Mouse (Mus musculus): ENCODE measurements around the gene Slc35a3. TPM values are rescaled to one million over a fixed set of nuclear protein-coding genes. Genes with fewer than 3 reads are reported as not detected.

Gene Slc35a3
- polyA plus RNA-seq, 1 experiment from 2014 or later: 7.9 TPM

DNA sequence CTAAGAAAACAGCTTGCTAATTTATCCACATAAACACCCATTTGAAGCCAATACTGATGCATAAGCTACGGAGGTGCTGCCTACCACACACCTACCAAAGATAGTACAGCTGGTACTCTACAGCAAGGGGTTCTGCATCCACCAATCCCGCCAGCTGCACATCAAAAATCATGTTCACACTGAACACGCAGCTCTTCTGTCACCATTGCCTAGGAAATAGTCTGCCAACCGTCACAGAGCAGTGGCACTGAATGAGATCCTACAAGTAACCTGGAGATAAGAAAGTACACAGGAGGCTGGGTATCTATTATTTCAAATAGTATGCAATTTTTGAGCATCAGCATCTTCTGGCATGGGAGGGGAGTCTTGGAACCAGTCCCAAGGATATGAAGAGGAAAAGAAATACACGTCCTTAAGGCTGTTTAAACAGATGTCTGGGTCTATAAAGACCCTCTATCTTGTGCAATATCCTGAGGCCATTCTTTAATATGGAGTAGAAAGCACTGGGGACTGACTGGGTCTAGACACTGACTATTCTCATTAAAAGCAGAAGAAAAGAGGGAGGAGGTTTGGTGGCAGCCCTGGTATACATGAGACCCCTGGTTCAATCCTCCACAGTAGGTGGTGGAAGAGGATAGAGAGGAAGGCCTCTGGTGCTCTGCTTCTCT, 59.2 kb downstream of the Slc35a3 start:
- DNase-seq (peak; percentile 17), ATAC-seq (ENCODE audit: low FRiP score, low TSS enrichment) (no peak)
- H3K36me3 ChIP-seq (ENCODE audit: control insufficient read depth, insufficient read depth, low read length): peaks cover 5% of the 10 kb centered on the region; the same call in 1 of the 2 replicates
- no peaks in the 10 kb centered on the region for H3K9me3 ChIP-seq (ENCODE audit: control insufficient read depth, low read length)
- no peak overlapping the region for H3K9ac ChIP-seq (replicated peaks; ENCODE audit: low read length)
- no peaks in the 10 kb centered on the region for H3K27me3 ChIP-seq (ENCODE audit: control insufficient read depth, insufficient read depth, low read length)
- no peak overlapping the region for H3K4me2 ChIP-seq (ENCODE audit: low read length)
- no peak overlapping the region for H3K27ac ChIP-seq (replicated peaks; ENCODE audit: low read depth, low read length)
- H3K4me1 ChIP-seq (ENCODE audit: control insufficient read depth, insufficient read depth, low read length): 0 out of 2 replicates have a peak, but pooled peaks cover 7% of the 10 kb centered on the region
- WGBS: 70% methylated on average over 5 of the region's 5 CpGs
- H3K4me3 ChIP-seq (replicated peaks; ENCODE audit: low read depth, low read length): no peak overlapping the region

DNA sequence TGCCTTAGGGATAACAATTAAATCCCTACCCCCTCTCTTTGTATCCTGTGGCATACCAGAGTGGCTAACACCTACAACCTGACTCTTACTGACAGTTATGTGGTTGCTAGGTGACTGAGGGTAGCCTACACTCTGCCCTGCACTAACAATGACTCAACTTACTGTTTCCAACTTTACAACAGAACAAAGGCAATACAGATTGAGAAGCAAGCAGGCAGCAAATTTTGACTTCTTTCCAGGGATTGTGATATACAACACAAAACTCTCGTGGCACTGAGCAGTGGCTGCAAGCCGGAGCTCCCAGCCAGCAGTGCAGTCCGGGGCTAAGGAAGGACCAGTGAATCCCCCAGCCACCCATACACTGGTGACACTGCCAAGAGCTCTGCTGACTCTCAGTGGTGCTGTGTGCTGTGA, 60.6 kb downstream of the Slc35a3 start:
- Histone ChIP-seq H3K9ac (replicated peaks; ENCODE audit: low read length) (no peak overlapping the region), H3K27ac (replicated peaks; ENCODE audit: low read depth, low read length) (no peak overlapping the region), H3K9me3 (ENCODE audit: control insufficient read depth, low read length) (no peaks in the 10 kb centered on the region), H3K27me3 (ENCODE audit: control insufficient read depth, insufficient read depth, low read length) (no peaks in the 10 kb centered on the region), H3K4me3 (replicated peaks; ENCODE audit: low read depth, low read length) (no peak overlapping the region), H3K4me1 (ENCODE audit: control insufficient read depth, insufficient read depth, low read length) (0 out of 2 replicates have a peak, but pooled peaks cover 3% of the 10 kb centered on the region), H3K36me3 (ENCODE audit: control insufficient read depth, insufficient read depth, low read length) (peaks cover 11% of the 10 kb centered on the region; the same call in 1 of the 2 replicates), H3K4me2 (ENCODE audit: low read length) (no peak overlapping the region)
- no peak for DNase-seq
- 76% methylated on average over 3 of the region's 3 CpGs for WGBS
- no peak; the same call in 1 of the 2 replicates for ATAC-seq (ENCODE audit: low FRiP score, low TSS enrichment)

DNA sequence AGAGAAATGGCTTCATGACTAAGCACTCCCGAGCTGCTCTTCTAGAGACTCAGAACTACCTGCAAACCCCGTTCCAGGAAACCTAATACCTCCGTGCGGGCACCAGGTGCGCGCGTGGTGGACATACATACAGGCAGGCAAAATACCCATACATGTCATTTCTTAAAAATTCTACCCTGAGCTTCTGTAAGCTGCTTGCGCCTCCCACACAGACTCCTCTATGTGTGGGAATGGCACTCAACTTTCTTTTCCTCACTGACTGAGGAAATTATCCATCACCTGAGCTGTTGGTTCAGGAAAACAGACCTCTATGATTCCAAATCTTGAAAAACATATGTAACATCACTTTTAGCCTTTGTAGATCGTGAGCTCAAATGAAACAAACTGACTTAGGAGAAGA, 61.9 kb downstream of the Slc35a3 start:
- no peak overlapping the region for H3K27ac ChIP-seq (replicated peaks; ENCODE audit: low read depth, low read length)
- H3K9ac ChIP-seq (replicated peaks; ENCODE audit: low read length): no peak overlapping the region
- H3K4me3 ChIP-seq (replicated peaks; ENCODE audit: low read depth, low read length): no peak overlapping the region
- WGBS: 96% methylated on average over 9 of the region's 9 CpGs
- DNase-seq (no peak), ATAC-seq (ENCODE audit: low FRiP score, low TSS enrichment) (no peak)
- no peaks in the 10 kb centered on the region for H3K4me1 ChIP-seq (ENCODE audit: control insufficient read depth, insufficient read depth, low read length)
- no peaks in the 10 kb centered on the region for H3K27me3 ChIP-seq (ENCODE audit: control insufficient read depth, insufficient read depth, low read length)
- no peaks in the 10 kb centered on the region for H3K9me3 ChIP-seq (ENCODE audit: control insufficient read depth, low read length)
- peaks cover 24% of the 10 kb centered on the region for H3K36me3 ChIP-seq (ENCODE audit: control insufficient read depth, insufficient read depth, low read length)
- H3K4me2 ChIP-seq (ENCODE audit: low read length): no peak overlapping the region

DNA sequence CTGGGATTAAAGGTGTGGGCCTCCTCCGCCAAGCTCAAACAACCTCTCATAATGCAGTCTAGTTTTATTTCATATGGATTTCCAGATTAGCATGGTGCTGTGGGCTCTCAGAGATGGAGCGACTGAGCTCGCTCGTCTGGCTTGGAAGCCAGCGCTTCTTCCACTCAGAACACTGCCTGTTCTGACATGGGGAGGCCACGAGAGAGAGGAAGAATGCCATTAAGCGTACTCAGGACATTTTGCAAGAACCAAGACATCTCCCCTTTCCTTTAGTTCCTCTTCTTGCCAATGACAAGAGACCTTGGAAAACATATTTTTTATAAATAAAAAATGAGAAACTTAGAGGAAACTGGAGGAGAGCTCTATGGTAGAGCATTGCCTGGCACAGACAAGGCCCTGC, 63.8 kb downstream of the Slc35a3 start:
- H3K4me3 ChIP-seq (replicated peaks; ENCODE audit: low read depth, low read length): no peak overlapping the region
- ATAC-seq (ENCODE audit: low FRiP score, low TSS enrichment) (no peak), DNase-seq (no peak)
- H3K9me3 ChIP-seq (ENCODE audit: control insufficient read depth, low read length): no peaks in the 10 kb centered on the region
- WGBS: 94% methylated on average over 7 of the region's 7 CpGs
- H3K4me1 ChIP-seq (ENCODE audit: control insufficient read depth, insufficient read depth, low read length): no peaks in the 10 kb centered on the region
- H3K27ac ChIP-seq (replicated peaks; ENCODE audit: low read depth, low read length): no peak overlapping the region
- H3K36me3 ChIP-seq (ENCODE audit: control insufficient read depth, insufficient read depth, low read length): peaks cover 37% of the 10 kb centered on the region
- H3K27me3 ChIP-seq (ENCODE audit: control insufficient read depth, insufficient read depth, low read length): no peaks in the 10 kb centered on the region
- no peak overlapping the region for H3K9ac ChIP-seq (replicated peaks; ENCODE audit: low read length)
- no peak overlapping the region for H3K4me2 ChIP-seq (ENCODE audit: low read length)

DNA sequence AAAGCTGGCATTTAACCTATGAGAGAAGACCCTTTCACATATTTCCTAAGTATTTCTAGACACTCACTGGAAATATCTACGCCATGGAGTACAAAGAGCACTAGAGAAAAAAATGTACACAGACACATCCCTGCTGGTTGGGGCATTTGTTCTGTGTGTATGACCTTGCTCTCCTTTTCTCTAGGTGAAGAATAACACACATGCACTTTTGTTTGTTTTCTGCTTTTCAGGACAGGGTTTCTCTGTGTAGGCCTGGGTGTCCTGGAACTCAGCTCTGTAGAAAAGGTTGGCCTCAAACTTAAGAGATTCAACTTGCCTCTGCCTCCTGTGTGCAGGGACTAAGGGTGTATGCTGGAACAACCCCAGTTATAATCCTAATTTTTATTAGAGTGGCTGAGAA, 66.2 kb downstream of the Slc35a3 start:
- 97% methylated on average over 1 of the region's 1 CpGs for WGBS
- Histone ChIP-seq H3K4me1 (ENCODE audit: control insufficient read depth, insufficient read depth, low read length) (no peaks in the 10 kb centered on the region), H3K27me3 (ENCODE audit: control insufficient read depth, insufficient read depth, low read length) (no peaks in the 10 kb centered on the region), H3K9me3 (ENCODE audit: control insufficient read depth, low read length) (no peaks in the 10 kb centered on the region), H3K4me2 (ENCODE audit: low read length) (no peak overlapping the region), H3K27ac (replicated peaks; ENCODE audit: low read depth, low read length) (no peak overlapping the region), H3K36me3 (ENCODE audit: control insufficient read depth, insufficient read depth, low read length) (peaks cover 58% of the 10 kb centered on the region), H3K9ac (replicated peaks; ENCODE audit: low read length) (no peak overlapping the region), H3K4me3 (replicated peaks; ENCODE audit: low read depth, low read length) (no peak overlapping the region)
- ATAC-seq (ENCODE audit: low FRiP score, low TSS enrichment): no peak
- DNase-seq: no peak

DNA sequence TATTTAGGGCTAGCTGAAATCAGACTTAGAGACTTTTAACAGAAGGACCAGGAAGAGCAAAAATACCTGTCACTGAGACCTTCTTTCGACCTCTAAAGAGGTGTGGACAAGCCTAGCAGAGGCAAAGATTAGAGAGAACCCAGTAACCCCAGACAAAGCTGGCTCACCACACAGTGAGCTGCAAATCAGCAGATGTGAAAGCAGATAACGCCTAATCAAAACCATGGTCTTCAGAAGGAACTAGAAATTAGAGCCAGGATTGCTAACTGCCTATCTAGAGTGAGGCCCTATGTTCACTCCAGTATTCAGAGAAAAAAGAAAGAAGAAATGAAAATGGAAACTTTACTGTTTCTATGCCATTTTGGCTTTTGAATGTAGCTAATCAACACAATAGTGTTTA, 70.3 kb downstream of the Slc35a3 start:
- H3K27me3 ChIP-seq (ENCODE audit: control insufficient read depth, insufficient read depth, low read length): no peaks in the 10 kb centered on the region
- no peak for ATAC-seq (ENCODE audit: low FRiP score, low TSS enrichment)
- H3K9ac ChIP-seq (replicated peaks; ENCODE audit: low read length): no peak overlapping the region
- H3K4me1 ChIP-seq (ENCODE audit: control insufficient read depth, insufficient read depth, low read length): no peaks in the 10 kb centered on the region
- H3K27ac ChIP-seq (replicated peaks; ENCODE audit: low read depth, low read length): no peak overlapping the region
- H3K9me3 ChIP-seq (ENCODE audit: control insufficient read depth, low read length): no peaks in the 10 kb centered on the region
- DNase-seq: no peak
- WGBS: 97% methylated on average over 2 of the region's 2 CpGs
- peaks cover 86% of the 10 kb centered on the region for H3K36me3 ChIP-seq (ENCODE audit: control insufficient read depth, insufficient read depth, low read length)
- no peak overlapping the region for H3K4me3 ChIP-seq (replicated peaks; ENCODE audit: low read depth, low read length)
- no peak overlapping the region for H3K4me2 ChIP-seq (ENCODE audit: low read length)

DNA sequence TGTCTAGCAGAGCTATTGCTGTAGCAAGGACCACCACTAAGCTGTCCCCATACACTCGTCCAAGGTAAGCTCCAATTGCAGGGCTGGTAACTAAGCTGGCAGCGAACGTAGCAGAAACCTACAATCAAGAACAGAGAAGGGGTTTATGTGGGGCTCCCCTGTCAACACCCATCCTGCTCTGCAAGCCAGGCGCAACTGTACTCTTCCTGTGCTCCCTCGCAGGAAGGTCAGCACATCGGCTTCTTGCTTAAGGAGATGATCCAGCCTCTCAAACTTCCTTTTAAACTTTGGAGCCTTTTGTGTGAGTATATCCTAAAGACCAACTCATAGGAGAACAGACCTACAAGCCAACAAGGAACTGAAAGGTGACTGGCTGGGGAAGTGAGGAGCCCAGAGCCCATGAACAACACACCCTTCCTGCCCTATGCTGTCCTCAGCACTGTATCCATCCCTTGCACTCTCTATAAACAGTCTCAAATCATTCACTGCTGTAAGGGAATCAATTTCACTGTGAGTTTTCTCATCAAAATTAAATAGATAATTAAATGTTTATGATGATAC, 70.7 kb downstream of the Slc35a3 start:
- no peak overlapping the region for H3K4me3 ChIP-seq (replicated peaks; ENCODE audit: low read depth, low read length)
- no peak overlapping the region for H3K27ac ChIP-seq (replicated peaks; ENCODE audit: low read depth, low read length)
- no peaks in the 10 kb centered on the region for H3K27me3 ChIP-seq (ENCODE audit: control insufficient read depth, insufficient read depth, low read length)
- no peak overlapping the region for H3K4me2 ChIP-seq (ENCODE audit: low read length)
- DNase-seq (no peak), ATAC-seq (ENCODE audit: low FRiP score, low TSS enrichment) (no peak)
- H3K9ac ChIP-seq (replicated peaks; ENCODE audit: low read length): no peak overlapping the region
- H3K4me1 ChIP-seq (ENCODE audit: control insufficient read depth, insufficient read depth, low read length): no peaks in the 10 kb centered on the region
- peaks cover 88% of the 10 kb centered on the region for H3K36me3 ChIP-seq (ENCODE audit: control insufficient read depth, insufficient read depth, low read length)
- 95% methylated on average over 6 of the region's 6 CpGs for WGBS
- no peaks in the 10 kb centered on the region for H3K9me3 ChIP-seq (ENCODE audit: control insufficient read depth, low read length)

DNA sequence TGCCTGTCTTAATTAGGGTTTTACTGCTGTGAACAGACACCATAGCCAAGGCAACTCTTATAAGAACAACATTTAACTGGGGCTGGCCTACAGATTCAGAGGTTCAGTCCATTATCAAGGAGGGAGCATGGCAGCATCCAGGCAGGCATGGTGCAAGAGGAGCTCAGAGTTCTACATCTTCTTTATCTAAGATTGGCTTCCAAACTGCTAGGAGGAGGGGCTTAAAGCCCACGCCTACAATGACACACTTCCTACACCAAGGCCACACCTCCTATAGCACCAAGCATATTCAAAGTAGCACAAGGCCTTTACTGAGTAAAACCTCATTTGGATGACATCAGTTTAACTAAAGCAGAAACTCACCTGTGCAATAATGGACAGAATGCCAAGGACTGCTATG, 72.6 kb downstream of the Slc35a3 start:
- Histone ChIP-seq H3K4me3 (replicated peaks; ENCODE audit: low read depth, low read length) (no peak overlapping the region), H3K9me3 (ENCODE audit: control insufficient read depth, low read length) (no peaks in the 10 kb centered on the region), H3K9ac (replicated peaks; ENCODE audit: low read length) (no peak overlapping the region), H3K27me3 (ENCODE audit: control insufficient read depth, insufficient read depth, low read length) (no peaks in the 10 kb centered on the region), H3K27ac (replicated peaks; ENCODE audit: low read depth, low read length) (no peak overlapping the region), H3K36me3 (ENCODE audit: control insufficient read depth, insufficient read depth, low read length) (peaks cover 88% of the 10 kb centered on the region), H3K4me1 (ENCODE audit: control insufficient read depth, insufficient read depth, low read length) (no peaks in the 10 kb centered on the region), H3K4me2 (ENCODE audit: low read length) (no peak overlapping the region)
- ATAC-seq (ENCODE audit: low FRiP score, low TSS enrichment) (no peak), DNase-seq (no peak)
- WGBS: 86% methylated on average over 1 of the region's 1 CpGs

DNA sequence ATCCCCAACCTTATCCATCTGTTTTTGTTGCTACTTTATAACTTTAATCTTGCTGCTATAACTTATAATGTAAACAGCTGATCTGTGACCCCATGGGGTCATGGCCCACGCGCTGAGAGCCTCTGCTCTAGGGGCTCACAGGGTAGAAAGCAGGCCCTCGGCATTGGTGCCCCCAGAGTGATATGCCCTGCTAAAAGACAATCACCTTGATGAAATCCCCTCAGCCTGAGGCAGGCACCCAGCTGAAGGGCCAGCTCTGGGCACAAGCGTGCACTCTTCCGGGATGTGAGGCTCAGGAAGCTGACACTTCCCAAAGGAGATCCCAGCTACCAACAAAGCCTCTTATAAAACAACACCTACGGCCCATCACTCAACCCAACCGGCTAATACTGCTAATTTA, 74.1 kb downstream of the Slc35a3 start:
- Histone ChIP-seq H3K27me3 (ENCODE audit: control insufficient read depth, insufficient read depth, low read length) (no peaks in the 10 kb centered on the region), H3K27ac (replicated peaks; ENCODE audit: low read depth, low read length) (no peak overlapping the region), H3K36me3 (ENCODE audit: control insufficient read depth, insufficient read depth, low read length) (peaks cover 93% of the 10 kb centered on the region), H3K9me3 (ENCODE audit: control insufficient read depth, low read length) (no peaks in the 10 kb centered on the region), H3K4me3 (replicated peaks; ENCODE audit: low read depth, low read length) (no peak overlapping the region), H3K4me2 (ENCODE audit: low read length) (no peak overlapping the region), H3K4me1 (ENCODE audit: control insufficient read depth, insufficient read depth, low read length) (no peaks in the 10 kb centered on the region), H3K9ac (replicated peaks; ENCODE audit: low read length) (no peak overlapping the region)
- ATAC-seq (ENCODE audit: low FRiP score, low TSS enrichment) (no peak), DNase-seq (no peak)
- WGBS: 95% methylated on average over 7 of the region's 7 CpGs
